Mouse (Mus musculus): ENCODE results near the gene Esr1.

GRCm38 (mm10) chr10:4881391-4881790 is 270.0 kb downstream of the Esr1 start:
- TF ChIP-seq CTCF (IDR thresholded peaks at IDR 0.05; ENCODE audit: extremely low read depth, insufficient read length, insufficient replicate concordance, low read depth, low read length) (no peak), POLR2A (IDR thresholded peaks at IDR 0.05; ENCODE audit: low read depth, low read length) (no peak)

Measured in small intestine, adult 2 months (tissue).